Mouse (Mus musculus) forebrain, embryonic 14.5 days (tissue): ENCODE data around the gene Desi1. TPM values are rescaled to one million over a fixed set of nuclear protein-coding genes. Genes with fewer than 3 reads are reported as not detected.

Experiments
- ATAC-seq: fragments of 200-750 bp; cut with Nextera tagmentation; 2 replicates; pipeline ENCODE4 v1.8.0; 2017; ENCODE audit warnings: mild to moderate bottlenecking, moderate library complexity
- DNase-seq: peaks from one replicate; pipeline ENCODE4 v3.0.0-alpha.2; 2015; ENCODE audit warnings: low spot score
- H3K27ac ChIP-seq: fragments of 300-500 bp; sonication (generic); 2 replicates; pipeline ENCODE4 v1.5.1; 2014; ENCODE audit warnings: low read depth, mild to moderate bottlenecking, control low read depth, low read length, moderate library complexity
- H3K27me3 ChIP-seq: fragments of 300-500 bp; sonication (generic); replicated peaks from 2 replicates; pipeline ENCODE4 v1.6.1; 2014; ENCODE audit warnings: low read length, control low read depth, mixed read lengths; ENCODE audit not compliant: control insufficient read depth, insufficient read depth
- H3K36me3 ChIP-seq: fragments of 300-500 bp; sonication (generic); 2 replicates; pipeline ENCODE4 v1.6.1; 2014; ENCODE audit warnings: low read length, control low read depth; ENCODE audit not compliant: control insufficient read depth, insufficient read depth
- H3K4me1 ChIP-seq: fragments of 300-500 bp; sonication (generic); 2 replicates; pipeline ENCODE4 v1.6.1; 2014; ENCODE audit warnings: antibody characterized with exemption, low read length, control low read depth; ENCODE audit not compliant: control insufficient read depth, insufficient read depth
- H3K4me2 ChIP-seq: fragments of 300-500 bp; sonication (generic); 2 replicates; pipeline ENCODE4 v1.6.1; 2014; ENCODE audit warnings: mild to moderate bottlenecking, control low read depth, low read length
- H3K4me3 ChIP-seq: fragments of 300-500 bp; sonication (generic); 2 replicates; pipeline ENCODE4 v1.5.1; 2014; ENCODE audit warnings: low read depth, low read length, control low read depth
- H3K9ac ChIP-seq: fragments of 300-500 bp; sonication (generic); 2 replicates; pipeline ENCODE4 v1.6.1; 2014; ENCODE audit warnings: mild to moderate bottlenecking, low read length, control low read depth, moderate library complexity
- H3K9me3 ChIP-seq: fragments of 300-500 bp; sonication (generic); replicated peaks from 2 replicates; pipeline ENCODE4 v1.6.1; 2016; ENCODE audit warnings: low read length, control low read depth, mixed read lengths; ENCODE audit not compliant: control insufficient read depth
- WGBS: fragments of 180-500 bp; shearing (Covaris S2); extraction: QIAGEN DNeasy Blood & Tissue Kit; methylation state at CpG from one replicate; pipeline ENCODE4 v1.1.7; 2014; 5-methylcytosine and 5-hydroxymethylcytosine counted together
- polyA plus RNA-seq: library from polyadenylated mRNA; unstranded; fragments of >200 nt; fragmentation: Nextera tagmentation; extraction: Ambion mirVana; gene quantifications from 2 replicates; pipeline ENCODE4 v1.2.1, GENCODE M21; 2014

Gene Desi1
- polyA plus RNA-seq, 1 experiment from 2014 or later = 33.4 TPM

GRCm38 (mm10) chr15:81954151-81954583 is 79.5 kb downstream of the Desi1 start:
- no peaks in the 10 kb centered on the region for H3K4me1 ChIP-seq
- 92% methylated on average over 9 of the region's 9 CpGs for WGBS
- no peak overlapping the region for H3K4me3 ChIP-seq
- H3K4me2 ChIP-seq = no peak overlapping the region
- DNase-seq = no peak
- peaks cover 49% of the 10 kb centered on the region for H3K36me3 ChIP-seq
- no peak overlapping the region for H3K27ac ChIP-seq
- no peaks in the 10 kb centered on the region for H3K9me3 ChIP-seq
- H3K27me3 ChIP-seq = no peaks in the 10 kb centered on the region
- no peak for ATAC-seq
- H3K9ac ChIP-seq = no peak overlapping the region

- ATAC-seq (no peak), DNase-seq (no peak)
- Histone ChIP-seq H3K4me3 (no peak overlapping the region), H3K4me1 (no peaks in the 10 kb centered on the region), H3K4me2 (no peak overlapping the region), H3K9me3 (no peaks in the 10 kb centered on the region), H3K9ac (no peak overlapping the region), H3K36me3 (peaks cover 51% of the 10 kb centered on the region), H3K27me3 (no peaks in the 10 kb centered on the region), H3K27ac (no peak overlapping the region)
- 76% methylated on average over 4 of the region's 4 CpGs for WGBS
These were observed 81.4 kb downstream of the Desi1 start for GRCm38 (mm10) chr15:81952310-81952709.

- no peak for DNase-seq
These were observed 82.5 kb downstream of the Desi1 start for GRCm38 (mm10) chr15:81951159-81951558.

GRCm38 (mm10) chr15:81950716-81951115 is 82.9 kb downstream of the Desi1 start:
- H3K36me3 ChIP-seq = peaks cover 51% of the 10 kb centered on the region
- H3K4me3 ChIP-seq = no peak overlapping the region
- no peaks in the 10 kb centered on the region for H3K4me1 ChIP-seq
- H3K27me3 ChIP-seq = no peaks in the 10 kb centered on the region
- H3K4me2 ChIP-seq = no peak overlapping the region
- no peak for DNase-seq
- no peak for ATAC-seq
- H3K27ac ChIP-seq = no peak overlapping the region
- no peak overlapping the region for H3K9ac ChIP-seq
- 93% methylated on average over 5 of the region's 5 CpGs for WGBS
- H3K9me3 ChIP-seq = no peaks in the 10 kb centered on the region

More at GRCm38 (mm10) chr15:81951159-81951558, 82.5 kb downstream of the Desi1 start:
- H3K36me3 ChIP-seq = peaks cover 51% of the 10 kb centered on the region
- no peaks in the 10 kb centered on the region for H3K4me1 ChIP-seq
- H3K27ac ChIP-seq = no peak overlapping the region
- ATAC-seq = no peak
- WGBS = 94% methylated on average over 9 of the region's 9 CpGs
- no peak overlapping the region for H3K9ac ChIP-seq
- H3K4me3 ChIP-seq = no peak overlapping the region
- no peaks in the 10 kb centered on the region for H3K9me3 ChIP-seq
- no peak overlapping the region for H3K4me2 ChIP-seq
- H3K27me3 ChIP-seq = no peaks in the 10 kb centered on the region

- peaks cover 40% of the 10 kb centered on the region for H3K36me3 ChIP-seq
- H3K9ac ChIP-seq = no peak overlapping the region
- no peak overlapping the region for H3K27ac ChIP-seq
- WGBS = 76% methylated on average over 11 of the region's 11 CpGs
- DNase-seq (no peak), ATAC-seq (no peak)
- H3K27me3 ChIP-seq = no peaks in the 10 kb centered on the region
- no peak overlapping the region for H3K4me2 ChIP-seq
- no peaks in the 10 kb centered on the region for H3K4me1 ChIP-seq
- H3K4me3 ChIP-seq = no peak overlapping the region
- H3K9me3 ChIP-seq = no peaks in the 10 kb centered on the region
These were observed 84.1 kb downstream of the Desi1 start for GRCm38 (mm10) chr15:81949476-81950131.

GRCm38 (mm10) chr15:81949076-81949475 is 84.6 kb downstream of the Desi1 start:
- Histone ChIP-seq H3K4me2 (no peak overlapping the region), H3K27ac (no peak overlapping the region), H3K4me3 (no peak overlapping the region), H3K27me3 (no peaks in the 10 kb centered on the region), H3K9me3 (no peaks in the 10 kb centered on the region), H3K9ac (no peak overlapping the region), H3K4me1 (no peaks in the 10 kb centered on the region), H3K36me3 (peaks cover 35% of the 10 kb centered on the region)
- no peak for DNase-seq
- ATAC-seq = no peak
- WGBS = 85% methylated on average over 10 of the region's 10 CpGs

GRCm38 (mm10) chr15:81943176-81943749 is 90.4 kb downstream of the Desi1 start:
- Histone ChIP-seq H3K9me3 (no peaks in the 10 kb centered on the region), H3K4me3 (no peak overlapping the region), H3K4me2 (no peak overlapping the region), H3K27ac (no peak overlapping the region), H3K27me3 (no peaks in the 10 kb centered on the region), H3K36me3 (0 out of 2 replicates have a peak, but pooled peaks cover 5% of the 10 kb centered on the region), H3K9ac (no peak overlapping the region), H3K4me1 (no peaks in the 10 kb centered on the region)
- ATAC-seq (no peak), DNase-seq (no peak)
- 11% methylated on average over 9 of the region's 9 CpGs for WGBS

Other genes with a start within 250 kb of the Desi1 start
- gene Tef, start 231.4 kb downstream of the Desi1 start, polyA plus RNA-seq = 15.1 and 18.1 TPM in 2 replicates
- 11.1 and 17.0 TPM in 2 replicates for gene Tob2, start 175.1 kb downstream of the Desi1 start, polyA plus RNA-seq
- gene Phf5a, start 162.0 kb downstream of the Desi1 start, polyA plus RNA-seq = 153 and 202 TPM in 2 replicates
- 204 and 231 TPM in 2 replicates for gene Aco2, start 161.6 kb downstream of the Desi1 start, polyA plus RNA-seq
- 99.6 and 110 TPM in 2 replicates for gene Polr3h, start 107.6 kb downstream of the Desi1 start, polyA plus RNA-seq
- 72.8 and 110 TPM in 2 replicates for gene Csdc2, start 97.1 kb downstream of the Desi1 start, polyA plus RNA-seq
- gene Pmm1, start 72.9 kb downstream of the Desi1 start, polyA plus RNA-seq = 92.6 and 93.3 TPM in 2 replicates
- gene 1700029P11Rik, start 53.3 kb downstream of the Desi1 start, polyA plus RNA-seq = not detected in 2 replicates
- gene Xrcc6, start 46.0 kb downstream of the Desi1 start, polyA plus RNA-seq = 55.4 and 56.9 TPM in 2 replicates
- gene Snu13, start 13.7 kb upstream of the Desi1 start, polyA plus RNA-seq = 295 and 348 TPM in 2 replicates
- not detected in 2 replicates for gene 4930407I10Rik, start 25.3 kb upstream of the Desi1 start, polyA plus RNA-seq
- gene Mei1, start 36.1 kb upstream of the Desi1 start, polyA plus RNA-seq = not detected in 2 replicates
- gene Ccdc134, start 94.1 kb upstream of the Desi1 start, polyA plus RNA-seq = 12.8 and 15.5 TPM in 2 replicates
- 99.6 and 139 TPM in 2 replicates for gene Srebf2, start 113.3 kb upstream of the Desi1 start, polyA plus RNA-seq
- gene Shisa8, start 179.0 kb upstream of the Desi1 start, polyA plus RNA-seq = 0.61 and 0.77 TPM in 2 replicates
- gene Tnfrsf13c, start 190.5 kb upstream of the Desi1 start, polyA plus RNA-seq = 0.14 and 0.19 TPM in 2 replicates
- gene Cenpm, start 210.9 kb upstream of the Desi1 start, polyA plus RNA-seq = 42.4 and 63.9 TPM in 2 replicates
- 13.2 and 19.3 TPM in 2 replicates for gene 1500009C09Rik, start 218.5 kb upstream of the Desi1 start, polyA plus RNA-seq
- gene Sept3, start 241.0 kb upstream of the Desi1 start, polyA plus RNA-seq = 225 and 276 TPM in 2 replicates